Mouse (Mus musculus) heart, adult 2 months (tissue): ENCODE measurements around the gene Trpm1.

Experiments
- CTCF ChIP-seq: fragments of 200-600 bp; IDR thresholded peaks from 2 replicates; pipeline ENCODE4 v1.8.1; 2022; ENCODE audit warnings: antibody characterized with exemption, mild to moderate bottlenecking, moderate library complexity
- EP300 ChIP-seq: fragments of 200-500 bp; IDR thresholded peaks from 2 replicates; pipeline ENCODE4 v1.6.1; 2011; ENCODE audit warnings: low read depth, low read length, control low read depth; ENCODE audit not compliant: insufficient read depth
- POLR2A ChIP-seq: fragments of 200-500 bp; IDR thresholded peaks from 2 replicates; pipeline ENCODE4 v1.6.1; 2011; ENCODE audit warnings: mild to moderate bottlenecking, low read depth, low read length, control low read depth; ENCODE audit not compliant: insufficient read depth

GRCm38 (mm10) chr7:64239138-64239805 lies 85.6 kb downstream of the Trpm1 start:
- TF ChIP-seq POLR2A (no peak), EP300 (no peak), CTCF (no peak)
